Mouse (Mus musculus) ES-E14 (cell line): Measurements from ENCODE around the gene Palld. TPM values are rescaled to one million over a fixed set of nuclear protein-coding genes. Genes with fewer than 3 reads are reported as not detected.

ENCODE experiments used
- DNase-seq: peaks from one replicate; pipeline ENCODE4 v3.0.0-alpha.2; 2013; ENCODE audit warnings: low read depth, low spot score
- H3K27ac ChIP-seq: 2 replicates; pipeline ENCODE4 v1.5.1; 2012; ENCODE audit warnings: low read depth, mild to moderate bottlenecking, low read length, moderate library complexity, mixed read lengths; ENCODE audit not compliant: poor library complexity, insufficient read depth, severe bottlenecking
- H3K36me3 ChIP-seq: 2 replicates; pipeline ENCODE4 v1.6.1; 2012; ENCODE audit warnings: mild to moderate bottlenecking, low read length, moderate library complexity, mixed read lengths; ENCODE audit not compliant: control insufficient read depth, poor library complexity, insufficient read depth, severe bottlenecking
- H3K4me1 ChIP-seq, 2 experiments: fragments of 150-350 bp in 1 of 2; sonication (generic) in 1 of 2; 2 replicates each; pipeline ENCODE4 v1.6.1; 2012; ENCODE audit warnings: low read length in 2 of 2, mild to moderate bottlenecking in 1 of 2, mixed read lengths in 1 of 2; ENCODE audit not compliant: control insufficient read depth in 2 of 2, insufficient read depth in 2 of 2, poor library complexity in 1 of 2
- H3K4me3 ChIP-seq, 2 experiments: fragments of 150-350 bp in 1 of 2; sonication (generic) in 1 of 2; 2 replicates each; pipeline ENCODE4 v1.5.1; 2012; ENCODE audit warnings: low read length in 2 of 2, low read depth in 1 of 2, mild to moderate bottlenecking in 1 of 2, mixed read lengths in 1 of 2; ENCODE audit not compliant: insufficient read depth in 1 of 2, poor library complexity in 1 of 2, severe bottlenecking in 1 of 2
- H3K9ac ChIP-seq: 2 replicates; pipeline ENCODE4 v1.6.1; 2012; ENCODE audit warnings: low read depth, mild to moderate bottlenecking, low read length, mixed read lengths; ENCODE audit not compliant: poor library complexity, insufficient read depth, severe bottlenecking
- H3K9me3 ChIP-seq: fragments of 150-350 bp; sonication (generic); 2 replicates; pipeline ENCODE4 v1.6.1; 2012; ENCODE audit warnings: low read depth, mild to moderate bottlenecking, low read length; ENCODE audit not compliant: control insufficient read depth, insufficient read depth
- CHD2 ChIP-seq: IDR thresholded peaks from 2 replicates; pipeline ENCODE4 v1.6.1; 2014; ENCODE audit warnings: mild to moderate bottlenecking, low read depth, low read length, inconsistent platforms
- HCFC1 ChIP-seq: IDR thresholded peaks from 2 replicates; pipeline ENCODE4 v1.6.1; 2012; ENCODE audit warnings: low read length, inconsistent platforms, borderline replicate concordance; ENCODE audit not compliant: insufficient read depth
- MAFK ChIP-seq: IDR thresholded peaks from 2 replicates; pipeline ENCODE4 v1.6.1; 2014; ENCODE audit warnings: mild to moderate bottlenecking, low read depth, low read length, inconsistent platforms; ENCODE audit not compliant: insufficient read depth
- ZC3H11A ChIP-seq: IDR thresholded peaks from 2 replicates; pipeline ENCODE4 v1.6.1; 2012; ENCODE audit warnings: low read depth, mild to moderate bottlenecking, inconsistent platforms, low read length, borderline replicate concordance
- ZNF384 ChIP-seq: IDR thresholded peaks from 2 replicates; pipeline ENCODE4 v1.6.1; 2012; ENCODE audit warnings: low read depth, low read length, inconsistent platforms
- in situ Hi-C, 2 experiments: fragments of 600-800 bp; cut with MboI; formaldehyde crosslinking; loops; one replicate each; pipeline ENCODE4 v1.15.1; 2025; ENCODE audit warnings: low sequenced_read_pairs in 2 of 2, inconsistent platforms in 1 of 2; ENCODE audit not compliant: unreplicated experiment in 2 of 2
- total RNA-seq: library from RNA; depleted of rRNA; stranded (reverse); fragments of 300-350 nt; gene quantifications from 2 replicates; pipeline ENCODE4 v1.2.3, GENCODE M21; 2012

Gene Palld
- total RNA-seq, 1 experiment, result 36.3 TPM

GRCm38 (mm10) chr8:61736117-61736516 lies 166.4 kb downstream of the Palld start:
- no peak for DNase-seq
- Histone ChIP-seq H3K9ac (no peak overlapping the region), H3K9me3 (no peaks in the 10 kb centered on the region; the same call in 1 of the 2 replicates), H3K27ac (no peak overlapping the region), H3K4me1 (no peaks in the 10 kb centered on the region), H3K4me3 (no peak overlapping the region), H3K36me3 (no peaks in the 10 kb centered on the region)
- in situ Hi-C loops, result no loop called here
- TF ChIP-seq MAFK (no peak), HCFC1 (no peak), CHD2 (no peak), ZNF384 (no peak), ZC3H11A (no peak)

- Histone ChIP-seq H3K4me1 (no peaks in the 10 kb centered on the region), H3K4me3 (no peak overlapping the region), H3K9ac (no peak overlapping the region), H3K36me3 (no peaks in the 10 kb centered on the region), H3K27ac (no peak overlapping the region), H3K9me3 (no peaks in the 10 kb centered on the region; the same call in 1 of the 2 replicates)
- TF ChIP-seq ZC3H11A, result no peak
- no peak for TF ChIP-seq HCFC1
- no peak for TF ChIP-seq MAFK
- TF ChIP-seq CHD2, result no peak
- TF ChIP-seq ZNF384, result no peak
- in situ Hi-C loops, result no loop called here
- no peak for DNase-seq
Measured at GRCm38 (mm10) chr8:61734164-61734563, 168.3 kb downstream of the Palld start.

- Histone ChIP-seq H3K27ac (no peak overlapping the region), H3K36me3 (no peaks in the 10 kb centered on the region), H3K4me3 (no peak overlapping the region), H3K9me3 (no peaks in the 10 kb centered on the region), H3K9ac (no peak overlapping the region), H3K4me1 (no peaks in the 10 kb centered on the region)
- DNase-seq, result no peak
- TF ChIP-seq HCFC1, result no peak
- no peak for TF ChIP-seq MAFK
- TF ChIP-seq CHD2, result no peak
- TF ChIP-seq ZC3H11A, result no peak
- no peak for TF ChIP-seq ZNF384
- in situ Hi-C loops, result no loop called here
Measured at GRCm38 (mm10) chr8:61732184-61732583, 170.3 kb downstream of the Palld start.

GRCm38 (mm10) chr8:61731306-61732088 lies 171.0 kb downstream of the Palld start:
- Histone ChIP-seq H3K27ac (no peak overlapping the region), H3K9me3 (no peaks in the 10 kb centered on the region), H3K36me3 (no peaks in the 10 kb centered on the region), H3K4me1 (no peaks in the 10 kb centered on the region), H3K9ac (no peak overlapping the region), H3K4me3 (no peak overlapping the region)
- in situ Hi-C loops, result no loop called here
- TF ChIP-seq MAFK (no peak), HCFC1 (no peak), CHD2 (no peak), ZNF384 (no peak), ZC3H11A (no peak)
- DNase-seq, result no peak
